Mouse (Mus musculus): ENCODE results near the gene Lbh. TPM values are rescaled to one million over a fixed set of nuclear protein-coding genes. Genes with fewer than 3 reads are reported as not detected.
A peak's percentile ranks its signal among the peaks of the same experiment; 100 is the strongest.

Lbh gene
- polyA plus RNA-seq, 1 experiment: 52.0 TPM

GRCm38 (mm10) chr17:72937204-72937603 lies 19.1 kb downstream of the Lbh start:
- no peak for DNase-seq (ENCODE audit: extremely low spot score in 1 of 2, low spot score in 1 of 2)

GRCm38 (mm10) chr17:72938026-72938795 lies 20.1 kb downstream of the Lbh start:
- no peak for DNase-seq (ENCODE audit: extremely low spot score in 1 of 2, low spot score in 1 of 2)

- DNase-seq (ENCODE audit: extremely low spot score in 1 of 2, low spot score in 1 of 2): no peak
These were observed 20.9 kb downstream of the Lbh start for GRCm38 (mm10) chr17:72938871-72939568.

- no peak for DNase-seq (ENCODE audit: extremely low spot score in 1 of 2, low spot score in 1 of 2)
These were observed 21.4 kb downstream of the Lbh start for GRCm38 (mm10) chr17:72939569-72939899.

GRCm38 (mm10) chr17:72944368-72944767 lies 26.3 kb downstream of the Lbh start:
- no peak for DNase-seq (ENCODE audit: extremely low spot score in 1 of 2, low spot score in 1 of 2)

- DNase-seq (ENCODE audit: extremely low spot score in 1 of 2, low spot score in 1 of 2): no peak
These were observed 29.2 kb downstream of the Lbh start for GRCm38 (mm10) chr17:72947111-72947859.

- DNase-seq (ENCODE audit: extremely low spot score in 1 of 2, low spot score in 1 of 2): no peak
These were observed 30.0 kb downstream of the Lbh start for GRCm38 (mm10) chr17:72948119-72948518.

GRCm38 (mm10) chr17:72949247-72949701 lies 31.2 kb downstream of the Lbh start:
- DNase-seq (ENCODE audit: extremely low spot score in 1 of 2, low spot score in 1 of 2): no peak

GRCm38 (mm10) chr17:72951331-72951730 lies 33.2 kb downstream of the Lbh start:
- DNase-seq (ENCODE audit: extremely low spot score in 1 of 2, low spot score in 1 of 2): no peak

- DNase-seq (ENCODE audit: extremely low spot score in 1 of 2, low spot score in 1 of 2): peak in 1 of 2 experiments; percentile 37
These were observed 35.9 kb downstream of the Lbh start for GRCm38 (mm10) chr17:72953811-72954685.

GRCm38 (mm10) chr17:72955534-72955933 lies 37.4 kb downstream of the Lbh start:
- no peak for DNase-seq (ENCODE audit: extremely low spot score in 1 of 2, low spot score in 1 of 2)

GRCm38 (mm10) chr17:72957016-72957415 lies 38.9 kb downstream of the Lbh start:
- DNase-seq (ENCODE audit: extremely low spot score in 1 of 2, low spot score in 1 of 2): no peak

GRCm38 (mm10) chr17:72958886-72959285 lies 40.8 kb downstream of the Lbh start:
- DNase-seq (ENCODE audit: extremely low spot score in 1 of 2, low spot score in 1 of 2): no peak

GRCm38 (mm10) chr17:72959497-72960039 lies 41.5 kb downstream of the Lbh start:
- no peak for DNase-seq (ENCODE audit: extremely low spot score in 1 of 2, low spot score in 1 of 2)

- DNase-seq (ENCODE audit: extremely low spot score in 1 of 2, low spot score in 1 of 2): no peak
These were observed 42.1 kb downstream of the Lbh start for GRCm38 (mm10) chr17:72960243-72960642.

GRCm38 (mm10) chr17:72960873-72961272 lies 42.8 kb downstream of the Lbh start:
- no peak for DNase-seq (ENCODE audit: extremely low spot score in 1 of 2, low spot score in 1 of 2)

- DNase-seq (ENCODE audit: extremely low spot score in 1 of 2, low spot score in 1 of 2): no peak
These were observed 44.0 kb downstream of the Lbh start for GRCm38 (mm10) chr17:72961953-72962630.

- DNase-seq (ENCODE audit: extremely low spot score in 1 of 2, low spot score in 1 of 2): no peak
These were observed 47.6 kb downstream of the Lbh start for GRCm38 (mm10) chr17:72965687-72966086.

- DNase-seq (ENCODE audit: extremely low spot score in 1 of 2, low spot score in 1 of 2): no peak
These were observed 48.0 kb downstream of the Lbh start for GRCm38 (mm10) chr17:72966091-72966531.
